Mouse (Mus musculus): ENCODE measurements at regions not wholly inside any gene's neighbourhood (a gene's known extent, or its start where the extent isn't known, plus 50 kb on each side); places are given as distances from the start of the nearest gene placed in this dataset.
"Not testable (repeated sequence)": the region's sequence is repeated elsewhere in the genome, so short reads cannot be mapped to it uniquely, and the experiment has no call there.

- no peak for DNase-seq
Measured at GRCm38 (mm10) chr1:161728546-161729206, 59.6 kb downstream of the Fasl start.

- DNase-seq = not testable (repeated sequence)
Measured at GRCm38 (mm10) chr1:161727357-161727756, 60.9 kb downstream of the Fasl start.

GRCm38 (mm10) chr1:161726098-161726497 is 62.2 kb downstream of the Fasl start:
- DNase-seq = not testable (repeated sequence)

- no peak for DNase-seq
Measured at GRCm38 (mm10) chr1:161719876-161720275, 68.4 kb downstream of the Fasl start.

DNA sequence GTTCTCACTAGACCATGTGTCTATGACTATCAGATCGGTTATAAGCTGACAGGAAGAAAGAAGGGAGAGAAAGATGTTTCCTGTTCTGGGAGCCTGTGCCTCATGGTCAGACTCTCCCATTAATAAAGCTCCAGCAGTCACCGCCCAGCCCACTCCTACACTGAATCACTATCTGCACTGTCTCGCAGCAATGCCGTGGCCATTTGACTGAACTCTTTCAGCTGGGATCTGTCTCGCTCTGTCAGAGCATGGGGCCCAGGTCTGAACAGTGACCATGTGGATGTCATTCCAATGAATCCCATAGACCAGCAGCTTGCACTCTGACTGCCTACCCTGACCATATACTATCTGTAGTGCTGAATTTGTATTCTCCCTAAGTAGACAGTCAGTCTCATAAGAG is 70.0 kb downstream of the Fasl start:
- no peak for DNase-seq

- DNase-seq = peak; percentile 80
Measured at GRCm38 (mm10) chr1:161712918-161713317, 75.4 kb downstream of the Fasl start.

DNA sequence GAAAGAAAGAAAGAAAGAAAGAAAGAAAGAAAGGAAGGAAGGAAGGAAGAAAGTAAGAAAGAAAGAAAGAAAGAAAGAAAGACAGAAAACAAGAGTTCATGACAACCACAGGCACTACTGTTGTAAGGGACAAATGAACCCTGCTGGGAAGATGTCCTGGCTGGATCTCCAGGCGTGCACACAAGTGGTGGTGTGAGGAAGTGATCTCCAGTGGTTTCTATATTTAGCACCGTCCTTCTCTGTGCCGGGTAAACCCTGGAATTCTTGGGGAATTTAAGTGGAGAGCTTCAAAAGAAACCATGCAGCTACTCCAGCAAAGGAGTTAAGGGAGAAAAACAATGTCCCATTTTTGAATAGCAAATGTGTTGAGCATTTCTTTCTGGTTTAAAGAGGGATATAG is 76.0 kb downstream of the Fasl start:
- no peak for DNase-seq

GRCm38 (mm10) chr1:161707049-161707448 is 81.2 kb downstream of the Fasl start:
- no peak for DNase-seq

- DNase-seq = no peak
Measured at GRCm38 (mm10) chr1:161704961-161705360, 83.3 kb downstream of the Fasl start.

- no peak for DNase-seq
Measured at GRCm38 (mm10) chr1:161704527-161704926, 83.8 kb downstream of the Fasl start.

DNA sequence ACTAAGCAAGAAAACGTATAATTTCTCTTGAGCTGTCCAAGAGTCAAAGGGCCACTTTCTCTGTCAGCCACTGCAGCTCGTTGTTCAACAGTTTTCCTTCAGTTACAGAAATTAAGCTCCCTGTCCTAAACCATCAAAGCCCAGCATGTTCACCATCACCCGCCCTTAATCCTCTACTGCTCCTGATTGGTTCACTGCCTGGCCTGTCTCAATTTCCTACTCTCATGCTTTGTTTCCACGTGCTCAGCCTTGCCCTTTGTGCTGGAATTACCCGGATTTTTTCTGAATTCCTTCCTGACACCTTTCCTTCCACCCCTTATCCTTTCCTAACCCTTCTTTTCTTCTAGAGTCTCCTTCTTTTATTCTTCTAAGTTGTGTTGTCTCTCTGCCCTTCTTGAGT is 92.4 kb downstream of the Fasl start:
- DNase-seq = no peak

DNA sequence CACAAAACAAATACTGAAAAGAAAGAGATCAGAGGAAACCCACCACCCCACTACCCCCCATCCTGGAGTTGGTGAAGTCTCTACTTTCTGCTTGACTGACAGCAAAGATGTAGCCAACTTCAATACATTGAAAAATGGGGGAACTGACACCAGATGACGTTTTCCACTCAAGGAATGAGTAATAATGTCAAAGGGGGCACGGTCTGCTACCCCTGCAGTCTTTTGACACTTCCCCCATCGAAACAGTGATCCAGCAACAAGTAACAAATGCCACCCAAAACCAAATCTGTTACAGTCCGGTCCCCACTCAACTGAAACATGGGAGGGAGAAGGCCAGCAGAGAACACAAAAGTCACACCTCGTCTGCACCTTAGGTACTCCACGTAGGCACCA is 94.5 kb downstream of the Fasl start:
- no peak for DNase-seq

DNA sequence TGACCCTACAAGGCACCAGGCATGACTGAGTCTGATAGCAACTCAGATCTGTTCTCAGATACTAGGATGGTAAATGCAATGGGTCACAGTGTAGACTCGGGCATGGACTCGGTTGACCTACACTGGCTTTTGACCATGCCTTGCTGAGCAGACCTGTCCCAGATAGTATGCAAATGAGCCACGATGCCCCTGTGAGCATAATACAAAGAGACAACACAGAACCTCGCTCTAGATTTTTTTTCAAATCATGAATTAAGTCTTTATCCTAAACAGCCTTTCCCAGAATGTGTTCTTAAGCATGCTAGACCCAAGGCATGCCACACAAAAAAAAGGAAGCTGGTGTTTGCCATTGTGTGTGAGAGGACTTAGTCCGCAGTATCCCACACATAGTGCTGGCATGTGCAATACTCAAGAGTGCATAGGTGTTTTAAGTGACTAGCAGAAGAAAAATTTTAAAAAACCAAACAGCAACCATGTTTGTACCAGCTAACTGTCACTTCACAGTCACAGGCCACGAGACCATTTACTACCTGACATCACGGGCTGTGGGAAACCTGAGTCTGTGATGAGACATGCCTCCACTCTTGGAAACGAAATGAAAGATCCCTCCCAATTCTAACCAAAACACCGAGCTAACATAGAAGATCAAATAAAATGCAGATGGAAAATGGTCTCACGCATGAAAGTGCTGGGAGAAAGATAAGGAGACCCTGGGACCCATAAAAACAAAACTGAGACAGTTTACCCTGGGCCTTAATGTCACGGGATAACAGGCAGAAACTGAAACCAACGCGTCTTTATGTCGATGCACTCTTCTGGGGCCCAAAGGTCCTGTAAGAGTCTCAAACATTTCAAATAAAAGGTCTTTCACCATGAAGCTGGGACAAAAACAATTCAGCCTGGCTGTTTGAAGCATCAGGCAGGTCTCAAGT is 95.2 kb downstream of the Fasl start:
- DNase-seq = no peak

- no peak for DNase-seq
Measured at GRCm38 (mm10) chr1:161688946-161689345, 99.3 kb downstream of the Fasl start.

- DNase-seq = peak; percentile 75
Measured at GRCm38 (mm10) chr1:161687548-161687947, 100.7 kb downstream of the Fasl start.

- no peak for DNase-seq
Measured at GRCm38 (mm10) chr1:161680558-161680957, 107.7 kb downstream of the Fasl start.

- DNase-seq = no peak
Measured at GRCm38 (mm10) chr1:161670937-161671336, 117.4 kb downstream of the Fasl start.

DNA sequence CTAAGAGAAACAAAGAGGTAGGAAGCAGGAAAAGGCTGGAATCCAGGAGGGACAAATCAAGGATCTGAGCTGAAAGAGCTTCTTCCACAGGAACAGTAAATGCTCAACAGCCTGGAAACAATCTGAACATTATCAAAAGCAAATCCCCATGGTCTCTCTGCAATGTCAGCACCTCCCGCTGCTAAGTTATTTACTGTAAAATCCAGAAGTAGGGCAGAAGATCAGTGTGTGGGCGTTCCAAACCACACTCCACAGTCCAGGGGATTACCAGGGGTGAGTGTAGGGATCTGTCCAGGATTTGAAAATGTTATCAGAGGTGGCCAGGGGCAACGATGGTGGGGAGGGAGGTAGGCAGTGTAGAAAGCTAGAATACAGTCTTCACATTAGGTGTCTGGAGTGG is 124.0 kb downstream of the Fasl start:
- no peak for DNase-seq

GRCm38 (mm10) chr1:161663351-161663750 is 124.9 kb downstream of the Fasl start:
- no peak for DNase-seq

DNA sequence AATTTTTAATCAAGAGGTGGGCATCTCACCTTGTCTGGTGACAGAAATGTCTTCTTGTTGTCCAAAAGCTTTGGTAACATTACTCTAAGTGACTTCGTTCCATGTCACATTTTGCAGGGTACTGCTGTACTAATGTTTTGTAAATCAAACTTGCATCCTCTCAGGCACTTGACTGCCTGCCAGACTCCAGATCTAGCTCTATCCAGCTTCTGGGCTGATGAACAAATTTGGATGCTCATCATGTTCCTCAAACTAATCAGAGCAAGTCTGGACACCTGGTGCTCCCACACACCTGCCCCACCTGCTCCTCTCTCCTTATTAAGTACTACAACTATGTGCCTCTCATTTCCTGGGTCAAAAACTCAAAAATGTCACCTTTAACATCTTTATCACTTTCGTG is 126.1 kb downstream of the Fasl start:
- DNase-seq = no peak

DNA sequence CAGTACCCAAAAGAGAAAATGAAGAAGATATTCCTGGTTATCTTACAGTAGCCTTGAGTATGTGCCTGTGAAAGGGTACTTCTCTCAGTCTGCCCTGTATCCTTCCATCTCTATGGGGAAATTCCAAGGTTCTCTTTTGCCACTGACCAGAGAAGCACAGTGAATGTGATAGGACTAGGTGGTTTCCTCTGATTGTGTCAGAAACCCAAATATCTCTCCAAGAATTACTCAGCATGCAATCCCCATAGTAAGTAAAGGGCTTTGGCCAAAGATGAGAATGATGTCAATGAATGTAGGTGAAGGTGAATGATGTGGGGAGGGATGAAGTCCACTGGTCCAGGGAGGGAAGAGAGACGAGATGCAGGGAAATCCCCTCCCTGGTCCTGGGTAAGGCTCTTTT is 130.8 kb downstream of the Fasl start:
- DNase-seq = no peak

DNA sequence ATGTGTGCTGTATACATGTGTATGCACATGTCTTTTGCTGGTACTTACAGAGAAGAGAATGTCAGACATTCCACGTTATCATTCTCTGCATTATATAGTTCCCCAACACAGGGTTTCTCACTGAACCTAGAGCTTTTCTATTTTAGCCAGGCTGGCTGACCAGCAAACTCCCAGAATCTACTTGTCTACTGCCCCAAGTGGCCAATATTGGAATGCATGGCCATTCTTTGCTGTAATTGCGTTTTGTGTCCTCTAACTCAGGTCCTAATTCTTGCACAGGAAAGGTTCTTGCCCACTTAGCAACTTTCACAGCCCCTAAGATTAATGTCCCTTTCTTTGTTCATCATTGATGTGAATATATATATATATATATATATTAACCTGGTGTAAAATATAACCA is 138.9 kb downstream of the Fasl start:
- DNase-seq = no peak

DNA sequence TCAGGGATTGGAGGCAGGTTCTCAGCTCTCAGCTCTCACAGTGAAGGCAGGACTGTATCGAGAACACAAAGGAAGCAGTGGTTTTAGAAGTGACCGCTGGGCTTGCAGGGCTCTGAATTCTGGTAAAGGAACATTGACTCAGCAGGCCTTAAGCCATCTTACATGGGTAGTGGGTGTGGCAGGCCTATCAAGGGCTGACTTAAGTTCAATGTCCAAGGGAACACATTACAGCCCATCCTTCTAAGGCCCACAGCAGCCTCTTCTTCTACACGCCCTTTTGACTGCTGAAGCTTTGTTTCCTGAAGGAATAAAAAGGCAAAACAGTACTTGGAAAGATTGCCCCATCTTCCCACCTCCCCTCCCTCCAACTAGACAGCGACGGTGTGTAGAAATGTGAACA is 137.6 kb downstream of the Tnfsf18 start:
- no peak for DNase-seq

- no peak for DNase-seq
Measured at GRCm38 (mm10) chr1:161621291-161621690, 126.8 kb downstream of the Tnfsf18 start.
